Comparison of ENCODE assay signal across 23 mouse cellular contexts in the genomic region with DNA sequence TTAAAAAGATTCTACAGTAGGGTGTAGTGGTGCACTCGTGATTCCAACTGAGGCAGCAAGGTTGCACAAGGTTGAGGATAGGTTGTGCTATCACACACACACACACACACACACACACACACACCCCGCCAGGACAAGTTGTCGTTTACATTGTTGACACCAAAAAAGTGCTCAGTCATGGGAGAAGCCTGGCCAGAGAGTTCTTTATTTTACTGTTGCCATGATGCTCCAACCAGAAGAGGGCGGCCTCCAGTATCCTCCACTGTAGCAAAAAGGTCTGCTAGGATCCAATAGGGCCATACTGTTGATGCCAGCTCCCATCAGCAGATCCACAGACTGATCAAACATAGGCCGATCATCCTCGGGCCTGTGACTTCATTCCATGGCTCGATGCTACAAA. TPM values are rescaled to one million over a fixed set of nuclear protein-coding genes. Genes with fewer than 3 reads are reported as not detected.
DNase-seq lines count a peak whose midpoint lies in the region; ATAC-seq lines count a peak whose summit lies in the region.
"Had no signal": no experiment of that assay in that cellular context is flagged by ENCODE, and none has a peak within 500 bp of the region (broad histone marks: within the 10 kb centered on the region; RNA-seq: fewer than 3 reads in every experiment).

No protein-coding gene starts in this region.

- H3K4me1 ChIP-seq in liver, embryonic 15.5 days (replicated peaks) = peaks cover 53% of the 10 kb centered on the region
- H3K4me1 ChIP-seq: forebrain, embryonic 10.5 days; stomach, embryonic 15.5 days had no signal

- no peaks in the 10 kb centered on the region for H3K27me3 ChIP-seq in liver, embryonic 15.5 days
- H3K27me3 ChIP-seq: heart, embryonic 13.5 days; megakaryocyte, embryonic 14.5 days; stomach, embryonic 15.5 days had no signal

- no peak overlapping the region for H3K4me2 ChIP-seq in liver, embryonic 15.5 days
- H3K4me2 ChIP-seq: heart, embryonic 13.5 days; stomach, embryonic 15.5 days had no signal

- no peak overlapping the region for H3K9ac ChIP-seq in liver, embryonic 15.5 days
- H3K9ac ChIP-seq: heart, embryonic 13.5 days; stomach, embryonic 15.5 days had no signal

- H3K9me3 ChIP-seq in liver, embryonic 15.5 days (replicated peaks) = no peaks in the 10 kb centered on the region
- H3K9me3 ChIP-seq: forebrain, embryonic 10.5 days; heart, embryonic 13.5 days; stomach, embryonic 15.5 days had no signal

- ATAC-seq in erythroid progenitor cell, adult 5-6 weeks (replicated peaks; ENCODE audit: low FRiP score, poor library complexity, severe bottlenecking) = peak; percentile 65
- peak; percentile 67 for ATAC-seq in liver, embryonic 15.5 days (ENCODE audit: insufficient read depth)
- no peak for ATAC-seq in activated CD4-positive, CD25-positive, alpha-beta regulatory T cell, adult 4 months
- ATAC-seq: CD4-positive, CD25-positive, alpha-beta regulatory T cell, adult 4 months; hindbrain, embryonic 16.5 days; midbrain, embryonic 16.5 days had no signal

- H3K36me3 ChIP-seq in liver, embryonic 15.5 days (replicated peaks) = peaks cover 19% of the 10 kb centered on the region

- peak; percentile 53 for DNase-seq in 416B (ENCODE audit: low read depth)
- DNase-seq in ES-CJ7 (ENCODE audit: low read depth, low spot score) = peak; percentile 19
- DNase-seq in left cerebral cortex, postnatal 4 days = no peak
- no peak for DNase-seq in right cerebral cortex, adult 2 months (ENCODE audit: low spot score in 2 of 2)
- DNase-seq in frontal cortex, postnatal 10 days (ENCODE audit: low spot score in 2 of 2) = no peak
- DNase-seq: adrenal gland, adult 8-10 months; cerebellum, postnatal 14 days; embryo, embryonic 11 days; gastrocnemius, adult 2 months; heart, postnatal 36 days; kidney, adult 9 months; kidney, postnatal 4 days; thymus, adult 2 months had no signal

- intact Hi-C loops in left cerebral cortex, postnatal 4 days (cut with DNase I) = no loop called here

- H3K4me3 ChIP-seq in liver, embryonic 15.5 days (replicated peaks) = no peak overlapping the region
- H3K4me3 ChIP-seq: forebrain, embryonic 10.5 days; gastrocnemius, adult 2 months; heart, embryonic 13.5 days; megakaryocyte, embryonic 14.5 days; stomach, embryonic 15.5 days had no signal

- WGBS in liver, embryonic 15.5 days (ENCODE audit: insufficient replicate concordance) = 52% methylated on average over 7 of the region's 7 CpGs

- H3K27ac ChIP-seq in liver, embryonic 15.5 days (replicated peaks) = peak overlapping the region; percentile 83
- H3K27ac ChIP-seq: forebrain, embryonic 10.5 days; gastrocnemius, adult 2 months; heart, embryonic 13.5 days; stomach, embryonic 15.5 days had no signal

RNA-seq across cellular contexts. Expression of a gene that starts 27.6 kb away (rescaled TPM):
- total RNA-seq in erythroid progenitor cell, adult 5-6 weeks (2015; ENCODE audit: low replicate concordance) = 8.4 and 13.3 TPM in 2 replicates
- 18.3 and 20.3 TPM in 2 replicates for total RNA-seq in erythroid progenitor cell, adult 5-6 weeks (2017; ENCODE audit: low replicate concordance)
- polyA plus RNA-seq in liver, embryonic 15.5 days (2015; fragmentation: Nextera tagmentation; extraction: Ambion mirVana) = 63.5 and 68.6 TPM in 2 replicates
- polyA plus RNA-seq in activated CD4-positive, CD25-positive, alpha-beta regulatory T cell, adult 4 months (2017; shearing (Covaris generic)) = 1 to 10 TPM in 1 of 2 experiments, under 1 TPM in 1; 0.74 to 1.2 TPM
- 1 to 10 TPM; 4.0 to 4.2 TPM for total RNA-seq in left cerebral cortex, postnatal 4 days (2021)

Comparison
In these comparisons a context has a peak if more than half of its experiments do, and no peak if none do; other contexts are left out.
1. DNase-seq: peak in 416B (single experiment) and ES-CJ7 (single experiment); none in left cerebral cortex, postnatal 4 days (single experiment), right cerebral cortex, adult 2 months (0 of 2) and frontal cortex, postnatal 10 days (0 of 2).